Mouse (Mus musculus) left cerebral cortex, adult 9 months (tissue): Measurements from ENCODE around the gene Sos1.
"Not testable (repeated sequence)": the region's sequence is repeated elsewhere in the genome, so short reads cannot be mapped to it uniquely, and the experiment has no call there.

ENCODE experiments used
- DNase-seq, 2 experiments: peaks; one replicate each; pipeline ENCODE4 v3.0.0; 2022; ENCODE audit warnings: low spot score in 2 of 2

Sos1 gene

GRCm38 (mm10) chr17:80420998-80421397 lies 59.3 kb downstream of the Sos1 start:
- DNase-seq = no peak

GRCm38 (mm10) chr17:80418572-80419210 lies 61.6 kb downstream of the Sos1 start:
- no peak for DNase-seq

GRCm38 (mm10) chr17:80411182-80411581 lies 69.1 kb downstream of the Sos1 start:
- no peak for DNase-seq

- no peak for DNase-seq
These were observed 82.0 kb downstream of the Sos1 start for GRCm38 (mm10) chr17:80398243-80398642.

GRCm38 (mm10) chr17:80391423-80392403 lies 88.5 kb downstream of the Sos1 start:
- DNase-seq = peak in 1 of 2 experiments; percentile 13

GRCm38 (mm10) chr17:80390024-80390423 lies 90.2 kb downstream of the Sos1 start:
- DNase-seq = no peak

GRCm38 (mm10) chr17:80385671-80386070 lies 94.6 kb downstream of the Sos1 start:
- no peak for DNase-seq

- not testable (repeated sequence) for DNase-seq
These were observed 101.9 kb downstream of the Sos1 start for GRCm38 (mm10) chr17:80378386-80378785.

- no peak for DNase-seq
These were observed 106.5 kb downstream of the Sos1 start for GRCm38 (mm10) chr17:80373726-80374096.

- DNase-seq = peak; percentile 75 to 83
These were observed 107.1 kb downstream of the Sos1 start, which contains the start of gene Gm10190 for GRCm38 (mm10) chr17:80372989-80373725. Gene Gm10190 (minus strand): TSS chr17:80373541.

GRCm38 (mm10) chr17:80368606-80369005 lies 111.6 kb downstream of the Sos1 start:
- DNase-seq = no peak

GRCm38 (mm10) chr17:80367276-80367675 lies 113.0 kb downstream of the Sos1 start:
- no peak for DNase-seq

- DNase-seq = no peak
These were observed 120.0 kb downstream of the Sos1 start for GRCm38 (mm10) chr17:80360245-80360644.

- no peak for DNase-seq
These were observed 133.0 kb downstream of the Sos1 start for GRCm38 (mm10) chr17:80347234-80347633.

- DNase-seq = no peak
These were observed 133.6 kb downstream of the Sos1 start for GRCm38 (mm10) chr17:80346591-80347125.

GRCm38 (mm10) chr17:80345277-80345676 lies 135.0 kb downstream of the Sos1 start:
- DNase-seq = no peak
